Mouse (Mus musculus) G1E (cell line): Measurements from ENCODE around the gene Ldlr.

ENCODE experiments used
- CTCF ChIP-seq: IDR thresholded peaks from 2 replicates; pipeline ENCODE4 v1.5.1; 2012; ENCODE audit warnings: low read depth, low read length, inconsistent platforms, mixed read lengths
- GATA2 ChIP-seq: IDR thresholded peaks from 2 replicates; pipeline ENCODE4 v1.6.1; 2012; ENCODE audit warnings: low read depth, low read length, inconsistent platforms, borderline replicate concordance
- POLR2AphosphoS5 ChIP-seq: IDR thresholded peaks from 2 replicates; pipeline ENCODE4 v1.6.1; 2012; ENCODE audit warnings: low read depth, low read length, inconsistent platforms; ENCODE audit not compliant: insufficient replicate concordance

DNA sequence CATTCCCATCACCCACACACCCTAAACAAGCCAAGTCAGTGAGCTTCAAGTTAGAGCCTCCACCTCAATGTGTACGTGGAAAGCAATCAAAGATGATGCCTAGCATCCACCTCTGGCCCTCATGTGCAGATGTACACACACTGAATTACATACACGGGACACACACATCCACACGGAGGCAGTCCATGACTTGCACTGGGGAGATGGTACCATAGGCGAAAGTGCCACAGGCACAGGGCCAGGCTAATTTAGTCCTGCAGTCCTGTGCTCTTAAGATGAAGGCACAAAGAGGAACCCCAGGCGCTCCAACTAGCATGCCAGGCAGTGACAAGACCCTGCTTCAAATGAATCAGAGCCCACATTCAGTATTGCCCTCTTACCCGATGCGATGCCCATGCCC, 19.8 kb upstream of the Ldlr start:
- TF ChIP-seq CTCF (no peak), POLR2AphosphoS5 (no peak), GATA2 (no peak)
